Mouse (Mus musculus) kidney, adult 2 months (tissue): ENCODE results near the gene Foxn3. TPM values are rescaled to one million over a fixed set of nuclear protein-coding genes. Genes with fewer than 3 reads are reported as not detected.

Source experiments
- DNase-seq: peaks from one replicate; pipeline ENCODE4 v3.0.0; 2021
- H3K27ac ChIP-seq: fragments of 200-500 bp; 2 replicates; pipeline ENCODE4 v1.5.1; 2012; ENCODE audit warnings: low read depth, low read length, control low read depth, inconsistent platforms; ENCODE audit not compliant: insufficient read depth
- H3K27me3 ChIP-seq: fragments of 200-500 bp; replicated peaks from 2 replicates; pipeline ENCODE4 v1.6.1; 2012; ENCODE audit warnings: mild to moderate bottlenecking, moderate library complexity, low read length, inconsistent platforms; ENCODE audit not compliant: control insufficient read depth, insufficient read depth
- H3K36me3 ChIP-seq: fragments of 200-500 bp; 2 replicates; pipeline ENCODE4 v1.6.1; 2012; ENCODE audit warnings: mild to moderate bottlenecking, moderate library complexity, low read length, inconsistent platforms; ENCODE audit not compliant: control insufficient read depth, insufficient read depth
- H3K4me1 ChIP-seq: fragments of 200-500 bp; 2 replicates; pipeline ENCODE4 v1.6.1; 2011; ENCODE audit warnings: low read length; ENCODE audit not compliant: control insufficient read depth, insufficient read depth
- H3K4me3 ChIP-seq: fragments of 200-500 bp; 2 replicates; pipeline ENCODE4 v1.5.1; 2011; ENCODE audit warnings: mild to moderate bottlenecking, low read depth, low read length, control low read depth; ENCODE audit not compliant: insufficient read depth
- CTCF ChIP-seq: fragments of 200-500 bp; conservative IDR thresholded peaks from 2 replicates; pipeline ENCODE4 v1.5.1; 2011; ENCODE audit warnings: low read depth, mild to moderate bottlenecking, control low read depth, low read length, moderate library complexity, mixed read lengths; ENCODE audit not compliant: insufficient read depth, insufficient read length
- POLR2A ChIP-seq: fragments of 200-500 bp; IDR thresholded peaks from one replicate; pipeline ENCODE4 v1.6.1; 2011; ENCODE audit warnings: low read depth, low read length, control low read depth
- WGBS: fragments of 180-500 bp; shearing (Covaris S2); methylation state at CpG from one replicate; pipeline ENCODE4 v1.1.7; 2018; 5-methylcytosine and 5-hydroxymethylcytosine counted together
- polyA plus RNA-seq: library from polyadenylated mRNA; depleted of rRNA; stranded (reverse); fragments of >200 nt; gene quantifications from 2 replicates; pipeline ENCODE4 v1.2.3, GENCODE M21; 2012

Foxn3 gene
- polyA plus RNA-seq, 1 experiment, result 28.0 TPM

DNA sequence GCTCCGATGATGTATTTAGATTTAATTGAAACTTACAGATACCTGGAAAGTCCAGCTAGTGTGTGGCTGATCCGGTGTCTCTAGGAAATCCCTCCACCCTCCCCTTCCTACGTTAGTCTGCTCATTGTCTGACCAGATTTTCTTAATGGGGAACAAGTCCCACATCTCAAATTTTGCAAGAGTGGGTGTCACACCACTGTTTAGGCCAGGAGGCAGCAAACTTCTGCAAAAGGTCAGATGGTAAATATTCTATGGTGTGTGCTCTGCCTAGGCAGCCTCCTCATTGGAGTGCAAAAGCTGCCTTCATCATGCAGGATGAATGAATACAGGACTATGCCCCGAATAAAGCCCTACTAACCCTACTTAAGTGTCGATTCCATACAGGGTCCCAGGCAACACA is 115.6 kb downstream of the Foxn3 start:
- H3K4me3 ChIP-seq, result no peak overlapping the region
- H3K36me3 ChIP-seq, result no peaks in the 10 kb centered on the region
- H3K27me3 ChIP-seq, result no peaks in the 10 kb centered on the region
- no peak for DNase-seq
- peaks cover 3% of the 10 kb centered on the region; the same call in 1 of the 2 replicates for H3K4me1 ChIP-seq
- WGBS, result 89% methylated on average over 5 of the region's 5 CpGs
- TF ChIP-seq POLR2A (no peak), CTCF (no peak)
- no peak overlapping the region for H3K27ac ChIP-seq

DNA sequence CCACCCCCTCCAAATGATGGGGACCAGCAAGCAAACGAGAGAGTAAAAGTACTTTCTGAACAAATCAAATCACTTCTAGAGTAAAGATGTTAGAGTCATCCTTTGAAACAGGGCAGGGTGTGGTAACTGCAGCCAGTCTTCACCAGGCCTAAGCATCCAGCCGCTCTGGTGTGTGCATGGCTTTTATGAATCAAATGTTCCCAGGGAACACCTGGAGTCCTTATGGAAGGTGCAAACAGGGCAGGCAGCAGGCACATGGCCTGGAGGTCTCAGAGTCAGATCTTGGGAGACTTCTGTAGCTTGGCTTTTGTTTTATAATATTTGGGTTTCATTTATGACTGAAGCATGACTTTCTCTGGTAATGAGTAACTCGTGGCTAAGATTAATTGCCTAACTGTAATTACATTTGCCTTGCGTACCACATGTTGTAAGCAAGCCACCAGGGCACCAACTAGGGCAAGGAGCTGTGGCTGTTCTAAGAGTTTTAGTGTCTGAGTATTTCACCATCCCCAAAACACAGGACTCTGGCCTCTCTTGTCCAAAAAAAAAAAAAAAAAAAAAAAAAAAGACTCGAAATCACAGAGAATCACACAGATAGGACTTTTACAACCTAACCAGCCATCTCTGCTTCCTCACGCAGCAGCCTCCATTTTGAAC is 118.2 kb downstream of the Foxn3 start:
- no peak overlapping the region for H3K27ac ChIP-seq

DNA sequence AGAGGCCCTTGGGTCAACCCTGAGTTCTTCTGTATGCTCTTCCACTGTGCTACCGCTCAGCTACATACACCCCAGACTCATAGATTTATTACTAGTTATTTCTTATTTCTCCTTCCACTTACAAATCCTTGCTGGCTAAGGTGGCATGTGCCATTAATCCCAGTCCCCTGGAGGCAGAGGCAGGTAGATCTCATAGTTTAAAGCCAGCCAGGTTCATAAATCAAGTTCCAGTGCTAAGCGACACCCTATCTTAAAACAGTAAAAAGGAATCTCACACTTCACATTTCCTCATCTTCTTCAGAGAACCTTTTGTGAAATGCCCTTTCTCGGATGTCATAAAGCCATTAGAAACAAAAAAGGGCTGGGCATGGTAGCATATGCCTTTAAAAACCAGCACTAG is 120.6 kb downstream of the Foxn3 start:
- Histone ChIP-seq H3K27ac (no peak overlapping the region), H3K27me3 (no peaks in the 10 kb centered on the region), H3K36me3 (no peaks in the 10 kb centered on the region), H3K4me3 (no peak overlapping the region), H3K4me1 (peaks cover 3% of the 10 kb centered on the region; the same call in 1 of the 2 replicates)
- DNase-seq, result no peak
- TF ChIP-seq POLR2A (no peak), CTCF (no peak)
- WGBS, result 97% methylated on average over 3 of the region's 3 CpGs

More for the DNA sequence above, 118.2 kb downstream of the Foxn3 start:
- no peak overlapping the region for H3K4me3 ChIP-seq
- peaks cover 3% of the 10 kb centered on the region; the same call in 1 of the 2 replicates for H3K4me1 ChIP-seq
- H3K27me3 ChIP-seq, result no peaks in the 10 kb centered on the region
- WGBS, result 50% methylated on average over 6 of the region's 6 CpGs
- DNase-seq, result peak; percentile 46
- H3K36me3 ChIP-seq, result no peaks in the 10 kb centered on the region
- TF ChIP-seq CTCF, result no peak

GRCm38 (mm10) chr12:99440953-99441352 is 122.4 kb downstream of the Foxn3 start:
- no peak for DNase-seq
- H3K4me3 ChIP-seq, result no peak overlapping the region
- H3K36me3 ChIP-seq, result no peaks in the 10 kb centered on the region
- no peak for TF ChIP-seq CTCF
- no peak for TF ChIP-seq POLR2A
- H3K27me3 ChIP-seq, result no peaks in the 10 kb centered on the region
- peaks cover 3% of the 10 kb centered on the region; the same call in 1 of the 2 replicates for H3K4me1 ChIP-seq
- WGBS, result 89% methylated on average over 4 of the region's 4 CpGs
- H3K27ac ChIP-seq, result no peak overlapping the region

DNA sequence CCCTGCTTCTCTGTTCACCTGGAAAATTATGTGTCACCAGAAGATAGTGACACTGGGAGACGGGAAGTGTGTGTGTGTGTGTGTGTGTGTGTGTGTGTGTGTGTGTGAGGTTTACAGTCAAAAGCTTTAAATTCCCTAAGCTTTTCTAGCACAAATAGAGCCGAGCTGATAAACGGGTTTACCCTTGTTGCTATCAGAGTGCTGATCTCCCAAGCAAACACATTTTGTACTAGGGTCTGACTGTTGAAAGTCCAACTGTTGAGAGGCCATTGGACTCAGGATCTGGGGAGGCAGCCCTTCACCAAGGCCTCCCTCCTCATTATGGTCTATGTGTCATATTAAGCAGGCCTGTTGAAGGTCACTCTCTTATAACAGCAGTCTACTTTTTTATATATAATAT is 123.4 kb downstream of the Foxn3 start:
- Histone ChIP-seq H3K27ac (no peak overlapping the region), H3K4me1 (peaks cover 1% of the 10 kb centered on the region; the same call in 1 of the 2 replicates), H3K27me3 (no peaks in the 10 kb centered on the region), H3K36me3 (no peaks in the 10 kb centered on the region), H3K4me3 (no peak overlapping the region)
- TF ChIP-seq CTCF (no peak), POLR2A (no peak)
- no peak for DNase-seq
- WGBS, result 66% methylated on average over 3 of the region's 3 CpGs

DNA sequence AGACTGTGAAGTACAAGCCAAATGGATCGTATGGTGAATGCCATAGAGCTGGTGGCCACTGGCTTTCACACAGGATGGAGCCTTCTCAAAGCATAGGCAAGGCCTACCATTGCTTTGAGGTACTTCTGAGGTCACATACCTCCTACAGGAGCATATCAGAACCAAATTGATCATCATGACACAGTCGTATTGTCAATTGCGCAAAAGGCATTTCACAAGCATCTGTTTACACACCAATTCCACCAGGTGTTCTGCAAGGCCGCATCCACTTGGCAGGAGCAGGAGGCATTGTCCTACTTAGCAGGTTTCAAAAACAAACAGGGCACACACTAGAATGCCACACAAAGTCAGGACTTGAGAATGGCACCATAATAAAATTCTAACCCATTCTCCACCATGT is 128.2 kb downstream of the Foxn3 start:
- DNase-seq, result no peak
- Histone ChIP-seq H3K4me1 (no peaks in the 10 kb centered on the region), H3K27ac (no peak overlapping the region), H3K4me3 (no peak overlapping the region), H3K36me3 (no peaks in the 10 kb centered on the region), H3K27me3 (no peaks in the 10 kb centered on the region)
- TF ChIP-seq POLR2A (no peak), CTCF (no peak)
- WGBS, result 92% methylated on average over 4 of the region's 4 CpGs

DNA sequence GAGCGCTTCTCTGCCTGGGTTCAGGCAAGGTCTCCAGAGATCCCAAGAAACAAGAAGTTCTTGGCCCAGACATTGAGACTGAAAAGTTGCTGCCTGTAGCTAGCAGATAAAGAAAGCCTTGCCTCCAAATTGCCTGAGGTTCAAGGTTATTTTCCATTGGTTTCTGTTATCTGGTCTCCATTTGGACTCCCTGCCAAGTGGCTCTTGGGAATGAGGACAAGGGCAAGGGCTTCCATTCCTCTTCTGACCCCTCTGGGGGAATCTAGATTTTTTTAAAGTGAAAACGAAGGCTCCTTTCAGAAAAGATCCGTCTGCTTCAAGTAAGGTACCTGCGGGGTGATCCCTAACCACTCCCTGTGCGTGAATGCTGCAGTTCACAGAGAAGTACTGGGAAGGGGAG is 130.0 kb downstream of the Foxn3 start:
- TF ChIP-seq CTCF (no peak), POLR2A (no peak)
- Histone ChIP-seq H3K27ac (no peak overlapping the region), H3K4me1 (no peaks in the 10 kb centered on the region), H3K27me3 (no peaks in the 10 kb centered on the region), H3K4me3 (no peak overlapping the region), H3K36me3 (no peaks in the 10 kb centered on the region)
- WGBS, result 87% methylated on average over 5 of the region's 5 CpGs
- DNase-seq, result peak; percentile 26
